Mouse (Mus musculus) midbrain, embryonic 16.5 days (tissue): ENCODE data around the gene Megf11. TPM values are rescaled to one million over a fixed set of nuclear protein-coding genes. Genes with fewer than 3 reads are reported as not detected.

ENCODE experiments used
- ATAC-seq: fragments of 200-750 bp; cut with Nextera tagmentation; 2 replicates; pipeline ENCODE4 v1.8.0; 2017; ENCODE audit warnings: moderate TSS enrichment
- H3K27ac ChIP-seq: fragments of 300-500 bp; sonication (generic); 2 replicates; pipeline ENCODE4 v1.5.1; 2014; ENCODE audit warnings: mild to moderate bottlenecking, low read length, mixed read lengths
- H3K27me3 ChIP-seq: fragments of 300-500 bp; sonication (generic); 2 replicates; pipeline ENCODE4 v1.6.1; 2014; ENCODE audit warnings: low read depth, low read length, mixed read lengths; ENCODE audit not compliant: control insufficient read depth, insufficient read depth
- H3K36me3 ChIP-seq: fragments of 300-500 bp; sonication (generic); 2 replicates; pipeline ENCODE4 v1.6.1; 2014; ENCODE audit warnings: mild to moderate bottlenecking, low read length, moderate library complexity, mixed read lengths; ENCODE audit not compliant: control insufficient read depth, insufficient read depth
- H3K4me1 ChIP-seq: fragments of 300-500 bp; sonication (generic); 2 replicates; pipeline ENCODE4 v1.6.1; 2014; ENCODE audit warnings: mild to moderate bottlenecking, low read length, mixed read lengths; ENCODE audit not compliant: control insufficient read depth, insufficient read depth
- H3K4me2 ChIP-seq: fragments of 300-500 bp; sonication (generic); 2 replicates; pipeline ENCODE4 v1.6.1; 2014; ENCODE audit warnings: mild to moderate bottlenecking, low read length, mixed read lengths
- H3K4me3 ChIP-seq: fragments of 300-500 bp; sonication (generic); 2 replicates; pipeline ENCODE4 v1.5.1; 2014; ENCODE audit warnings: low read depth, mild to moderate bottlenecking, low read length, moderate library complexity, mixed read lengths
- H3K9ac ChIP-seq: fragments of 300-500 bp; sonication (generic); 2 replicates; pipeline ENCODE4 v1.6.1; 2014; ENCODE audit warnings: low read depth, low read length, mixed read lengths
- H3K9me3 ChIP-seq: fragments of 300-500 bp; sonication (generic); replicated peaks from 2 replicates; pipeline ENCODE4 v1.6.1; 2014; ENCODE audit warnings: mild to moderate bottlenecking, low read length, mixed read lengths; ENCODE audit not compliant: control insufficient read depth, poor library complexity, severe bottlenecking
- WGBS: fragments of 180-500 bp; shearing (Covaris S2); extraction: QIAGEN DNeasy Blood & Tissue Kit; methylation state at CpG from one replicate; pipeline ENCODE4 v1.1.7; 2014; 5-methylcytosine and 5-hydroxymethylcytosine counted together
- polyA plus RNA-seq: library from polyadenylated mRNA; unstranded; fragments of >200 nt; fragmentation: Nextera tagmentation; extraction: Ambion mirVana; gene quantifications from 2 replicates; pipeline ENCODE4 v1.2.1, GENCODE M21; 2015

Gene Megf11
- polyA plus RNA-seq, 1 experiment from 2014 or later = 20.5 TPM

DNA sequence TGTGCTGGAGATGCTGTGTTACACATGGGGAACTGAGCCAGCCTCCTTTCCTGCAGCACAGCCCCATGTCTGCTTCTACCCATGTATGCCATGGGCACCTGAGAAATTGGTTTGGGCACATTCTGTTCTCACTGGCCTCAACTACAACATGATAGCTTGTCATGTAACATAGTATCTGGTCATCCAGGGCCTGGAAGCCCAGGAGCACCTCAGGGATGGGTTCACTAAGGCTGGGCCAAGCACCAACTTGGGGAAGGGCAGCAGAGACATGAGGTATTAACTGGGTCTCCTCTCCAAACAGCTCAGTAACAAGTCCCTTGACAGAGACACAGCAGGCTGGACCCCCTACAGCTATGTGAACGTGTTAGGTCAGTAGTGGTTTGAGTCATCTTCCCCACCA lies 311.6 kb downstream of the Megf11 start:
- H3K9me3 ChIP-seq = no peaks in the 10 kb centered on the region
- H3K4me2 ChIP-seq = no peak overlapping the region
- H3K9ac ChIP-seq = no peak overlapping the region
- no peak overlapping the region for H3K4me3 ChIP-seq
- no peaks in the 10 kb centered on the region for H3K4me1 ChIP-seq
- peaks cover 7% of the 10 kb centered on the region; the same call in 1 of the 2 replicates for H3K36me3 ChIP-seq
- ATAC-seq = no peak
- 55% methylated on average over 1 of the region's 1 CpGs for WGBS
- no peak overlapping the region for H3K27ac ChIP-seq
- H3K27me3 ChIP-seq = no peaks in the 10 kb centered on the region

DNA sequence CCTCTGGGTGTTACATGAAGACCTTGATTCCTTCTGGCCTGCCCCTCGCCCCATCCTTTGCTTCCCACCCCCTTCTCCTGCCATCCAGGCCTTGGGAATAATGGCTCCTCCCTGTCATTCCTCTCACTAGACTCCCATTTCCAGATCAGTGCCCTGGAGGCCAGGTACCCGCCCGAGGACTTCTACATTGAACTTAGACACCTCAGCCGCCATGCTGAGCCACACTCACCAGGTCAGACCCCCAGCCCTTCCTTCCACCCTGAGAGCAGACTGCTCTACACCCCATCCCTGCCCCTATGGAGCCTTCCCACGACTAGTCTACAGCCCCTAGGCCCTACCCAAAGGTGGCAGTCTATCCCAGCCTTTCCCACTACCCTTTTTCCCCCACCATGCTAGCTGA lies 312.3 kb downstream of the Megf11 start:
- H3K4me1 ChIP-seq = no peaks in the 10 kb centered on the region
- 89% methylated on average over 5 of the region's 5 CpGs for WGBS
- no peak for ATAC-seq
- no peak overlapping the region for H3K27ac ChIP-seq
- no peaks in the 10 kb centered on the region for H3K9me3 ChIP-seq
- no peak overlapping the region for H3K4me2 ChIP-seq
- H3K36me3 ChIP-seq = peaks cover 7% of the 10 kb centered on the region; the same call in 1 of the 2 replicates
- H3K9ac ChIP-seq = no peak overlapping the region
- no peak overlapping the region for H3K4me3 ChIP-seq
- no peaks in the 10 kb centered on the region for H3K27me3 ChIP-seq

DNA sequence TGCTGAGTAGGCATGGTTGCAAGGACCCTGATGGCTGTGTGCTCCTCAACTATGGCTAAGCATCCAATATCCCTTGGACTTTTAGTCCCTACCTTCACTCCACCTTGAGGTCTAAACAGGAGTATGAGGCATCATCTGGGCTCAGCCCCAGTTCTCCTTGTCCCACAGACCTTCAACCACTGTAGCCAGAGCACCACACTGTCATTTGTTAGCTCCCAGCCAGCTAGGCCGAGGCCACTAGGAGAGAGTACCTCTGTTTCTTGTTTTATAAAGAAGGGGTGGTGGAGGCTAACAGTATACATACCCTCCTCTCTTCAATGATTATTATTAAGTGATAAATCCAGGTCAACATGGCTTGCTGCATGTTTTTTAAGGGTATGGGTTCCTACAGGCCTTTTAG lies 313.2 kb downstream of the Megf11 start:
- WGBS = 96% methylated on average over 1 of the region's 1 CpGs

DNA sequence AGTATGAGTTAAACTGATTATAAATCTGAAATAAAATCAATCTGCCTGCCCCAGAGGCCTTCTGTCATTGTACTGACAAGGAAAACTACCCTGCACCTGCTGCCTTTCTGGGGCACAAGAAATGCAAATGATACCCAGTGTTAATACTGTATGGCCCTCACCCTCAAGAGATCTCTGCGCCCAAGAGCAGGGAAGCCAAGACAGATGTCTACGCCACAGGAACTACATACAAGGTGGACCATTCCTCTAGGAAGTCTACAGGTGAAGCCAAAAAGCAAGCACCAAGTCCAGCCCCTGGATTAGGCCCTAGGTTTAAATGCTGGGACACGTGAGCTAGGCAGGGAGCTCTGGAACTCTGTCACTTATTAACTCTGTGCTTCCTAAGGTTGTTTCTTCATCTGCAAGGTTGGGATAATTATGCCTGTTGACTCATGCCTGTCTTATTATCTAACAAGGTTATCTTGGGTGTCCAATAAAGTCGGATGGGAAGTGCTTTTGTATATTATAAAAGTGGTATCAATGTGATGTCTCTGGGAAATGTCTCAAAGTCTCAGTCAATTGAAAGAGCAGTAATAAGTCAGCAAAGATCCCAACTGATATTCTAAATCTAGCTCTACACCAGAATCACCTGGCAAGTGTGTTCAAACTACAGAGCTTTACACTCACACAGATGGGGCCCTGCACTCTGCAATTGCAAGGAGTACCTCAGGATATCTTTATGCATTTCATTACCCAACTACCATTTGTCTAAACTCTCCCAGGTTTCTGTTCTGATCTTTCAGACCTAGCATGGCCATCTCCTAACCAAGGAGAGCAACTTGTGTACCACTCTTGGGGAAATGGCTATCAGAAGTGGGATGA lies 315.3 kb downstream of the Megf11 start:
- ATAC-seq = no peak
- Histone ChIP-seq H3K27me3 (no peaks in the 10 kb centered on the region), H3K4me2 (no peak overlapping the region), H3K4me1 (no peaks in the 10 kb centered on the region), H3K27ac (no peak overlapping the region), H3K9me3 (no peaks in the 10 kb centered on the region), H3K4me3 (no peak overlapping the region), H3K36me3 (no peaks in the 10 kb centered on the region; the same call in 1 of the 2 replicates), H3K9ac (no peak overlapping the region)
- 94% methylated on average over 4 of the region's 4 CpGs for WGBS

More for the DNA sequence above, 313.2 kb downstream of the Megf11 start:
- Histone ChIP-seq H3K27me3 (no peaks in the 10 kb centered on the region), H3K4me1 (no peaks in the 10 kb centered on the region), H3K9me3 (no peaks in the 10 kb centered on the region), H3K4me3 (no peak overlapping the region), H3K36me3 (peaks cover 7% of the 10 kb centered on the region; the same call in 1 of the 2 replicates), H3K9ac (no peak overlapping the region), H3K27ac (no peak overlapping the region), H3K4me2 (no peak overlapping the region)
- ATAC-seq = no peak

DNA sequence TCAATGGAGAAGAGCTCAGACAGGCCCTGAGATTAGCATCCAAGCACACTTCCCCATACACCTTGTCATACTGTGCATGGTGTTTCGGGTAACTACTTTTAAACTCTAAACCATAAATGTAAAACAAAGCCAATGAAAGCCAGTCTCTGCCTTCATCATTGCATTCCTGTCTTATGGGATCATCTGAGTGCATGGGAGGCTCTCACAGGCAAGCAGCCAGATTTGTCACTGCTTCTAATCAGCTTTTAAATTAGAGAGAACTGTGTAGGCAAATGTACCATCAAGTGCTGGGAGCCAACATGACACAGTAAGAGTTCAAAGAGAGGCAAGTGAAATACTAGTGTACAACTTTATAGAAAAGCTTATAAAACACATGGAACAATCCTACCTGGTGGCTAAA lies 316.2 kb downstream of the Megf11 start:
- 100% methylated on average over 1 of the region's 1 CpGs for WGBS
- Histone ChIP-seq H3K9me3 (no peaks in the 10 kb centered on the region), H3K36me3 (no peaks in the 10 kb centered on the region; the same call in 1 of the 2 replicates), H3K27ac (no peak overlapping the region), H3K27me3 (no peaks in the 10 kb centered on the region), H3K9ac (no peak overlapping the region), H3K4me1 (no peaks in the 10 kb centered on the region), H3K4me2 (no peak overlapping the region), H3K4me3 (no peak overlapping the region)
- no peak for ATAC-seq

DNA sequence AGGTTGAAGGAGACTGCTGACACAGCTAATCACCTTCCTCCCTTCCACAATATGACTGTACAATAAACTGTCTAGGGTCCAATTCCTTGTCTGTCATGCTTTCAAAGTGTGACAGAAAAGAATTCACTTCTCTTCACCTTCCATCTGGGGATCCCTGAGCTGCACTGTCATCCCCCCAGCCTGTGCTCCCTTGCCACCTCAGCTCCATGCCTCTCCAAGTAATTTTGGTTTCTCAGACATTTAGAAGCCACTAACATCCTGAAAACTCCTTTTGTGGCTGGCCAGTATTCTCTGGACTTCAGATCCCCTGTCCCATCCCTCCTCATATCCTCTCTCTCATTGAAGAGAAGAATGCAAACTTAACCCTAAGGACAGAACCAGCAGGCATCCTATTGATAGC lies 317.0 kb downstream of the Megf11 start:
- no peak overlapping the region for H3K4me3 ChIP-seq
- no peaks in the 10 kb centered on the region for H3K4me1 ChIP-seq
- H3K9me3 ChIP-seq = no peaks in the 10 kb centered on the region
- no peak overlapping the region for H3K9ac ChIP-seq
- H3K4me2 ChIP-seq = no peak overlapping the region
- no peak overlapping the region for H3K27ac ChIP-seq
- peaks cover 3% of the 10 kb centered on the region; the same call in 1 of the 2 replicates for H3K36me3 ChIP-seq
- no peaks in the 10 kb centered on the region for H3K27me3 ChIP-seq
- ATAC-seq = no peak

DNA sequence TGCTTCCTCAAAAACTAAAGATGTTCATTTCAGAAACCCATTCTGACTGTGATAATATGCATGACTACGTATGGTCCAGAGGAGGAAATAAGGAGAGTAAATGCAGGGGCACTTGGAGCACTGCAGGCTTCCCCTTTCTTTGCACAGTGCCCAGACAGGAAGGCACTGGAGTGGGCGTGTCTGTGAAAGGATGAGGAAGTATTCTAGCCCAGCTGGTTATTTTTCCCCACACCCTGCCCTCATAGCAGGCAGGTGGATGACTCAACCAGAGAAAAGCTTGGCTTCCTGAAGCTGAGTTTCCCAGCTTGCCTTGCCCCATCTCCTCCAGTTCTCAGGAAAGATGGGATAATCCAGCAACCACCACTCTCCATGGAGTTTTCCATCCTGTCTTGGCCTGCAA lies 317.5 kb downstream of the Megf11 start:
- ATAC-seq = no peak
- no peak overlapping the region for H3K4me2 ChIP-seq
- 71% methylated on average over 2 of the region's 2 CpGs for WGBS
- no peak overlapping the region for H3K4me3 ChIP-seq
- no peak overlapping the region for H3K27ac ChIP-seq
- no peaks in the 10 kb centered on the region for H3K27me3 ChIP-seq
- H3K9ac ChIP-seq = no peak overlapping the region
- H3K4me1 ChIP-seq = no peaks in the 10 kb centered on the region
- no peaks in the 10 kb centered on the region for H3K9me3 ChIP-seq
- peaks cover 5% of the 10 kb centered on the region; the same call in 1 of the 2 replicates for H3K36me3 ChIP-seq

DNA sequence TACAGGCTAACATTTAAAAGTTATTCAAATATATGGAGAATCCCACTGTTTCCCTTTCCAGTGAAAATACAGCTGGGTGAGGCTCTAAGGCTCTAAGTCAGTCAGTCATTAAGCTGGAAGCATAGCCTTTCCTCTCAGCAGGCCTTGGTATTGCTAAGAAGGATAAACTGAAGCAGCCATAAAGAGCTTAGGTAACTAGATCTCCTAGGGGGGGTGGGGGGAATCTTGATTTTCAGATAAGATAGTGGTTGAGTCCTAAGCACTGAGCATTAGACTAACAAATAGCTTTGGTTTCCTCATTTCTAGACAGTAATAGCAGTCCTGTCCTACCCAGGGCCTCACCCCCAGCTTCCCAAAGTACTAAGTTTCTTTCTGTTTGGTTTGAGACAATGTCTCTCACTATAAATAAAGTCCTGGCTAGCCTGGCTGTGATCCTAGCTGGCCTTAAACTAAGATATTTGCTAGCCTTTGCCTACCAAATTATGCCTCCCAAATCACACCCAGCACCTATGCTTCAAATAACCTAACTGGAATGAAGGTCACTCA lies 318.1 kb downstream of the Megf11 start:
- ATAC-seq = no peak

DNA sequence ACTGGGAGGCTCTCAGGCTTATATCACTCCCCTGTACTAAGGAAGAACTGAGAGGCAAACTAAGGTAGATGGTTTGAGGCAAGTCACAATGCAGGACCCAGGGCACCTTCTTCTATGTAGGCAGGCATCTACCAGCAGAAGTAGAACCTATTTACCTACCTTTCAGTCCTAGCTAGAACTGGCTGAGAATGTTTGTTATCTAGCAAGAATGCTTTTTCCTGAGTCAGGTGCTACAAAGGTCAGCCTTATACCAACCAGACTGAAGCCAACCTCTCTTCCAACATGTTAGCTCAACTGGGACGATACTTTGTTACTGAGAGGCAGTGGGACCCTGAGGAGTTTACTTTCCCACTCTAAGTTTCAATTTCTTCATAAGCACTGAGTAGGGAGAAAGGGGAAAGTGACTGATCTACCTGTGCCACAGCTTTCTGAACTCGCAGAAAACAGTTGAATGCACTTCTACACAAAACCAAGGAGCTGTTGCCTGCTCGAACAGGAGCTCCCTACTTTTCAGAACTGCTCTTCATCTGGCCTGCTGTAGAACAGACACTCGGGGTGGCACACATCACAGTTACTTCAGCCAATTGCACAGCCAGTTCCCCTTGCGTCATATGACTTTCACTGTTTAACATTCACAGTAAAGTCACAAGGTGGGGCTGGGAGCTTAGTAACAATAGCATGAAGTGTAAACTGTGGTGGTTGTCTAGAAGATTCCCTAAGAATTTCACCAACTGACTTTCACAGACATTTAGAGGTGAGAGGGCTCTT lies 318.8 kb downstream of the Megf11 start:
- no peak for ATAC-seq
- H3K4me3 ChIP-seq = no peak overlapping the region

More for the DNA sequence above, 318.1 kb downstream of the Megf11 start:
- no peak overlapping the region for H3K27ac ChIP-seq
- H3K27me3 ChIP-seq = no peaks in the 10 kb centered on the region
- H3K9ac ChIP-seq = no peak overlapping the region
- H3K4me1 ChIP-seq = no peaks in the 10 kb centered on the region
- no peak overlapping the region for H3K4me3 ChIP-seq
- no peak overlapping the region for H3K4me2 ChIP-seq
- peaks cover 6% of the 10 kb centered on the region; the same call in 1 of the 2 replicates for H3K36me3 ChIP-seq
- H3K9me3 ChIP-seq = no peaks in the 10 kb centered on the region

More for the DNA sequence above, 318.8 kb downstream of the Megf11 start:
- H3K9ac ChIP-seq = no peak overlapping the region
- no peak overlapping the region for H3K4me2 ChIP-seq
- H3K27me3 ChIP-seq = no peaks in the 10 kb centered on the region
- no peaks in the 10 kb centered on the region for H3K9me3 ChIP-seq
- peaks cover 6% of the 10 kb centered on the region; the same call in 1 of the 2 replicates for H3K36me3 ChIP-seq
- WGBS = 87% methylated on average over 5 of the region's 5 CpGs
- H3K4me1 ChIP-seq = no peaks in the 10 kb centered on the region
- no peak overlapping the region for H3K27ac ChIP-seq
